Mouse (Mus musculus) adrenal gland, adult 2 months (tissue): ENCODE measurements around the gene Sox2. TPM values are rescaled to one million over a fixed set of nuclear protein-coding genes. Genes with fewer than 3 reads are reported as not detected.
A peak's percentile ranks its signal among the peaks of the same experiment; 100 is the strongest.

ENCODE experiments used
- DNase-seq: peaks from one replicate; pipeline ENCODE4 v3.0.0; 2021
- polyA plus RNA-seq: library from polyadenylated mRNA; depleted of rRNA; stranded (reverse); fragments of >200 nt; gene quantifications from 2 replicates; pipeline ENCODE4 v1.2.3, GENCODE M21; 2012
- total RNA-seq, 2 experiments: library from RNA; stranded (reverse); gene quantifications; 2 replicates each; pipeline ENCODE4 v1.2.3; 2021

Sox2 gene
- total and polyA plus RNA-seq, 3 experiments, result 0.14 to 0.42 (median 0.28) TPM

- no peak for DNase-seq
These were observed 10.5 kb downstream of the Sox2 start for GRCm38 (mm10) chr3:34660542-34661290.

GRCm38 (mm10) chr3:34661341-34662007, 11.3 kb downstream of the Sox2 start:
- no peak for DNase-seq

- DNase-seq, result no peak
These were observed 12.0 kb downstream of the Sox2 start for GRCm38 (mm10) chr3:34662008-34662711.

- DNase-seq, result no peak
These were observed 12.8 kb downstream of the Sox2 start for GRCm38 (mm10) chr3:34662712-34663655.

GRCm38 (mm10) chr3:34663701-34664635, 13.8 kb downstream of the Sox2 start:
- DNase-seq, result no peak

- DNase-seq, result peak; percentile 24
These were observed 14.7 kb downstream of the Sox2 start for GRCm38 (mm10) chr3:34664636-34665531.

GRCm38 (mm10) chr3:34665751-34666665, 15.8 kb downstream of the Sox2 start:
- no peak for DNase-seq

- DNase-seq, result no peak
These were observed 17.0 kb downstream of the Sox2 start for GRCm38 (mm10) chr3:34667180-34667579.

GRCm38 (mm10) chr3:34667881-34668817, 17.9 kb downstream of the Sox2 start:
- DNase-seq, result no peak

- DNase-seq, result no peak
These were observed 20.9 kb downstream of the Sox2 start for GRCm38 (mm10) chr3:34671024-34671660.

GRCm38 (mm10) chr3:34678840-34679239, 28.6 kb downstream of the Sox2 start:
- no peak for DNase-seq

- DNase-seq, result no peak
These were observed 29.2 kb downstream of the Sox2 start for GRCm38 (mm10) chr3:34679439-34679838.

- DNase-seq, result no peak
These were observed 29.7 kb downstream of the Sox2 start for GRCm38 (mm10) chr3:34679921-34680320.

- no peak for DNase-seq
These were observed 37.9 kb downstream of the Sox2 start for GRCm38 (mm10) chr3:34688072-34688471.

- DNase-seq, result no peak
These were observed 41.6 kb downstream of the Sox2 start for GRCm38 (mm10) chr3:34691703-34692393.

- DNase-seq, result no peak
These were observed 42.2 kb downstream of the Sox2 start for GRCm38 (mm10) chr3:34692394-34692745.
